Mouse (Mus musculus): ENCODE measurements around the gene Vdac1. TPM values are rescaled to one million over a fixed set of nuclear protein-coding genes. Genes with fewer than 3 reads are reported as not detected.

Gene Vdac1
- polyA plus RNA-seq, 1 experiment from 2014 or later = 355 TPM

- Histone ChIP-seq H3K27me3 (ENCODE audit: insufficient read depth, low read length) (no peaks in the 10 kb centered on the region), H3K27ac (no peak overlapping the region), H3K4me1 (replicated peaks; ENCODE audit: insufficient read depth, low read length) (no peaks in the 10 kb centered on the region), H3K9me3 (replicated peaks; ENCODE audit: low read length) (no peaks in the 10 kb centered on the region), H3K9ac (ENCODE audit: low read depth, low read length) (no peak overlapping the region), H3K4me3 (replicated peaks; ENCODE audit: low read depth, low read length) (no peak overlapping the region), H3K36me3 (ENCODE audit: insufficient read depth, low read length) (peaks cover 39% of the 10 kb centered on the region), H3K4me2 (ENCODE audit: low read length) (no peak overlapping the region)
- 91% methylated on average over 7 of the region's 7 CpGs for WGBS
- ATAC-seq (replicated peaks; ENCODE audit: low FRiP score, low read depth) (no peak), DNase-seq (ENCODE audit: low spot score) (no peak)
- TF ChIP-seq CTCF (IDR thresholded peaks at IDR 0.05; ENCODE audit: low read depth) = no peak
Observed at GRCm38 (mm10) chr11:52389933-52390332, 29.3 kb downstream of the Vdac1 start.

GRCm38 (mm10) chr11:52394494-52394893, 33.8 kb downstream of the Vdac1 start:
- H3K4me2 ChIP-seq (ENCODE audit: low read length) = no peak overlapping the region
- no peak for TF ChIP-seq CTCF (IDR thresholded peaks at IDR 0.05; ENCODE audit: low read depth)
- no peak overlapping the region for H3K4me3 ChIP-seq (replicated peaks; ENCODE audit: low read depth, low read length)
- 0 out of 2 replicates have a peak, but pooled peaks cover 3% of the 10 kb centered on the region for H3K4me1 ChIP-seq (replicated peaks; ENCODE audit: insufficient read depth, low read length)
- H3K27me3 ChIP-seq (ENCODE audit: insufficient read depth, low read length) = no peaks in the 10 kb centered on the region
- DNase-seq (ENCODE audit: low spot score) (no peak), ATAC-seq (replicated peaks; ENCODE audit: low FRiP score, low read depth) (no peak)
- H3K27ac ChIP-seq = no peak overlapping the region
- 69% methylated on average over 4 of the region's 4 CpGs for WGBS
- H3K9me3 ChIP-seq (replicated peaks; ENCODE audit: low read length) = no peaks in the 10 kb centered on the region
- peaks cover 9% of the 10 kb centered on the region; the same call in 1 of the 2 replicates for H3K36me3 ChIP-seq (ENCODE audit: insufficient read depth, low read length)
- no peak overlapping the region for H3K9ac ChIP-seq (ENCODE audit: low read depth, low read length)

- Histone ChIP-seq H3K27ac (no peak overlapping the region), H3K9ac (ENCODE audit: low read depth, low read length) (no peak overlapping the region), H3K27me3 (ENCODE audit: insufficient read depth, low read length) (no peaks in the 10 kb centered on the region), H3K4me2 (ENCODE audit: low read length) (no peak overlapping the region), H3K4me3 (replicated peaks; ENCODE audit: low read depth, low read length) (no peak overlapping the region), H3K4me1 (replicated peaks; ENCODE audit: insufficient read depth, low read length) (peaks cover 9% of the 10 kb centered on the region; the same call in 1 of the 2 replicates), H3K9me3 (replicated peaks; ENCODE audit: low read length) (no peaks in the 10 kb centered on the region), H3K36me3 (ENCODE audit: insufficient read depth, low read length) (0 out of 2 replicates have a peak, but pooled peaks cover 5% of the 10 kb centered on the region)
- TF ChIP-seq CTCF (IDR thresholded peaks at IDR 0.05; ENCODE audit: low read depth) = peak; percentile 34
- 40% methylated on average over 4 of the region's 4 CpGs for WGBS
- ATAC-seq (replicated peaks; ENCODE audit: low FRiP score, low read depth) (no peak), DNase-seq (ENCODE audit: low spot score) (no peak)
Observed at GRCm38 (mm10) chr11:52395343-52395742, 34.7 kb downstream of the Vdac1 start.

- no peak for TF ChIP-seq CTCF (IDR thresholded peaks at IDR 0.05; ENCODE audit: low read depth)
- no peaks in the 10 kb centered on the region for H3K9me3 ChIP-seq (replicated peaks; ENCODE audit: low read length)
- ATAC-seq (replicated peaks; ENCODE audit: low FRiP score, low read depth) = peak; percentile 90
- H3K9ac ChIP-seq (ENCODE audit: low read depth, low read length) = peak within 1 kb of the TSS; percentile 96
- H3K36me3 ChIP-seq (ENCODE audit: insufficient read depth, low read length) = 0 out of 2 replicates have a peak, but pooled peaks cover 5% of the 10 kb centered on the region
- H3K27me3 ChIP-seq (ENCODE audit: insufficient read depth, low read length) = no peaks in the 10 kb centered on the region
- peak within 1 kb of the TSS; percentile 98 for H3K4me3 ChIP-seq (replicated peaks; ENCODE audit: low read depth, low read length)
- H3K4me1 ChIP-seq (replicated peaks; ENCODE audit: insufficient read depth, low read length) = peaks cover 16% of the 10 kb centered on the region; the same call in 1 of the 2 replicates
- peak within 1 kb of the TSS; percentile 96 for H3K27ac ChIP-seq
- H3K4me2 ChIP-seq (ENCODE audit: low read length) = peak within 1 kb of the TSS; percentile 72
- peak; percentile 97 for DNase-seq (ENCODE audit: low spot score)
- 1% methylated on average over 38 of the region's 38 CpGs for WGBS
Observed at GRCm38 (mm10) chr11:52395940-52396596, 35.4 kb downstream of the Vdac1 start, which contains the start of gene 9530068E07Rik. TSS of gene 9530068E07Rik (plus strand) at chr11:52396428.

GRCm38 (mm10) chr11:52396597-52397188, 36.0 kb downstream of the Vdac1 start:
- 0 out of 2 replicates have a peak, but pooled peaks cover 5% of the 10 kb centered on the region for H3K36me3 ChIP-seq (ENCODE audit: insufficient read depth, low read length)
- WGBS = 1% methylated on average over 33 of the region's 33 CpGs
- H3K4me1 ChIP-seq (replicated peaks; ENCODE audit: insufficient read depth, low read length) = peaks cover 16% of the 10 kb centered on the region; the same call in 1 of the 2 replicates
- peak overlapping the region; percentile 72 for H3K4me2 ChIP-seq (ENCODE audit: low read length)
- peak overlapping the region; percentile 96 for H3K27ac ChIP-seq
- no peaks in the 10 kb centered on the region for H3K9me3 ChIP-seq (replicated peaks; ENCODE audit: low read length)
- peak; percentile 67 for ATAC-seq (replicated peaks; ENCODE audit: low FRiP score, low read depth)
- peak overlapping the region; percentile 98 for H3K4me3 ChIP-seq (replicated peaks; ENCODE audit: low read depth, low read length)
- DNase-seq (ENCODE audit: low spot score) = peak; percentile 68
- no peaks in the 10 kb centered on the region for H3K27me3 ChIP-seq (ENCODE audit: insufficient read depth, low read length)
- peak overlapping the region; percentile 96 for H3K9ac ChIP-seq (ENCODE audit: low read depth, low read length)
- TF ChIP-seq CTCF (IDR thresholded peaks at IDR 0.05; ENCODE audit: low read depth) = no peak

- Histone ChIP-seq H3K27ac (peak overlapping the region; percentile 96), H3K9ac (ENCODE audit: low read depth, low read length) (peak overlapping the region; percentile 96), H3K4me3 (replicated peaks; ENCODE audit: low read depth, low read length) (peak overlapping the region; percentile 98), H3K4me1 (replicated peaks; ENCODE audit: insufficient read depth, low read length) (peaks cover 21% of the 10 kb centered on the region; the same call in 1 of the 2 replicates), H3K4me2 (ENCODE audit: low read length) (peak overlapping the region; percentile 72), H3K27me3 (ENCODE audit: insufficient read depth, low read length) (no peaks in the 10 kb centered on the region), H3K9me3 (replicated peaks; ENCODE audit: low read length) (no peaks in the 10 kb centered on the region), H3K36me3 (ENCODE audit: insufficient read depth, low read length) (0 out of 2 replicates have a peak, but pooled peaks cover 5% of the 10 kb centered on the region)
- peak; percentile 43; the same call in 1 of the 2 replicates for TF ChIP-seq CTCF (IDR thresholded peaks at IDR 0.05; ENCODE audit: low read depth)
- DNase-seq (ENCODE audit: low spot score) = peak; percentile 30
- ATAC-seq (replicated peaks; ENCODE audit: low FRiP score, low read depth) = no peak
- WGBS = 83% methylated on average over 4 of the region's 4 CpGs
Observed at GRCm38 (mm10) chr11:52397385-52397987, 36.8 kb downstream of the Vdac1 start.

All from kidney, postnatal 0 days (tissue).